In genomic region chrX:103922436-103922835, GRCm38 (mm10) we compare ENCODE assay signal across 28 mouse cellular contexts. TPM values are rescaled to one million over a fixed set of nuclear protein-coding genes. Genes with fewer than 3 reads are reported as not detected.
A peak's percentile ranks its signal among the peaks of the same experiment; 100 is the strongest.
DNase-seq lines count a peak whose midpoint lies in the region; ATAC-seq and TF ChIP-seq lines count a peak whose summit lies in the region.
"Had no signal": no experiment of that assay in that cellular context is flagged by ENCODE, and none has a peak within 500 bp of the region (broad histone marks: within the 10 kb centered on the region; RNA-seq: fewer than 3 reads in every experiment).

No protein-coding gene starts in this region.

- no peaks in the 10 kb centered on the region for H3K9me3 ChIP-seq in limb, embryonic 14.5 days (ENCODE audit: control insufficient read depth, low read length)
- no peaks in the 10 kb centered on the region for H3K9me3 ChIP-seq in forebrain, embryonic 16.5 days (ENCODE audit: control insufficient read depth, low read length)
- H3K9me3 ChIP-seq: embryonic facial prominence, embryonic 13.5 days; forebrain, embryonic 15.5 days; hindbrain, embryonic 10.5 days; intestine, embryonic 15.5 days; midbrain, embryonic 15.5 days; neural tube, embryonic 13.5 days had no signal

- H3K9ac ChIP-seq in limb, embryonic 14.5 days (ENCODE audit: low read depth, low read length, severe bottlenecking), result no peak overlapping the region
- H3K9ac ChIP-seq in forebrain, embryonic 16.5 days (replicated peaks; ENCODE audit: low read depth, low read length), result no peak overlapping the region
- H3K9ac ChIP-seq: embryonic facial prominence, embryonic 13.5 days; forebrain, embryonic 15.5 days; intestine, embryonic 15.5 days; liver, postnatal 0 days; midbrain, embryonic 15.5 days; neural tube, embryonic 13.5 days had no signal

- intact Hi-C loops in heart, postnatal 14 days (cut with DNase I), result no loop called here

- no peak overlapping the region for H3K4me2 ChIP-seq in limb, embryonic 14.5 days (replicated peaks; ENCODE audit: low read depth, low read length, severe bottlenecking)
- no peak overlapping the region for H3K4me2 ChIP-seq in forebrain, embryonic 16.5 days (ENCODE audit: low read length)
- H3K4me2 ChIP-seq: embryonic facial prominence, embryonic 13.5 days; forebrain, embryonic 15.5 days; intestine, embryonic 15.5 days; liver, embryonic 11.5 days; midbrain, embryonic 15.5 days; neural tube, embryonic 13.5 days had no signal

- no peak overlapping the region for H3K4me3 ChIP-seq in limb, embryonic 14.5 days (replicated peaks; ENCODE audit: low read length)
- H3K4me3 ChIP-seq in cerebellum, adult 2 months (replicated peaks; ENCODE audit: insufficient read depth, low read depth, low read length), result no peak overlapping the region
- H3K4me3 ChIP-seq in forebrain, embryonic 16.5 days (replicated peaks; ENCODE audit: low read length), result no peak overlapping the region
- H3K4me3 ChIP-seq: embryonic facial prominence, embryonic 13.5 days; forebrain, embryonic 15.5 days; hindbrain, embryonic 10.5 days; intestine, embryonic 15.5 days; layer of hippocampus, adult 2 months; midbrain, embryonic 15.5 days; neural tube, embryonic 13.5 days had no signal

- H3K36me3 ChIP-seq in limb, embryonic 14.5 days (ENCODE audit: control insufficient read depth, insufficient read depth, low read length), result no peaks in the 10 kb centered on the region
- H3K36me3 ChIP-seq in forebrain, embryonic 16.5 days (ENCODE audit: control insufficient read depth, insufficient read depth), result no peaks in the 10 kb centered on the region
- H3K36me3 ChIP-seq: embryonic facial prominence, embryonic 13.5 days; forebrain, embryonic 15.5 days; hindbrain, embryonic 10.5 days; intestine, embryonic 15.5 days; midbrain, embryonic 15.5 days; neural tube, embryonic 13.5 days had no signal

- no peaks in the 10 kb centered on the region for H3K27me3 ChIP-seq in limb, embryonic 14.5 days (ENCODE audit: control insufficient read depth, insufficient read depth, low read length)
- no peaks in the 10 kb centered on the region for H3K27me3 ChIP-seq in cerebellum, adult 2 months (ENCODE audit: control insufficient read depth, insufficient read depth, low read length)
- H3K27me3 ChIP-seq in forebrain, embryonic 16.5 days (replicated peaks; ENCODE audit: control insufficient read depth, insufficient read depth, low read length), result peaks cover 9% of the 10 kb centered on the region; the same call in 1 of the 2 replicates
- H3K27me3 ChIP-seq: forebrain, embryonic 15.5 days had no signal

- H3K27ac ChIP-seq in limb, embryonic 14.5 days (replicated peaks; ENCODE audit: low read depth, low read length), result no peak overlapping the region
- H3K27ac ChIP-seq in cerebellum, adult 2 months (ENCODE audit: insufficient read depth, low read length), result no peak overlapping the region
- H3K27ac ChIP-seq in forebrain, embryonic 16.5 days (ENCODE audit: low read length), result no peak overlapping the region
- H3K27ac ChIP-seq: embryonic facial prominence, embryonic 13.5 days; forebrain, embryonic 15.5 days; hindbrain, embryonic 10.5 days; intestine, embryonic 15.5 days; layer of hippocampus, adult 2 months; macrophage; midbrain, embryonic 15.5 days; neural tube, embryonic 13.5 days had no signal

- DNase-seq in heart, postnatal 14 days, result peak; percentile 4 to 10
- DNase-seq in heart, adult 8-10 months (ENCODE audit: low spot score), result no peak
- peak; percentile 4 for DNase-seq in embryo, embryonic 11 days
- DNase-seq in fat pad, adult 2 months (ENCODE audit: extremely low read depth, low read depth, low spot score), result peak; percentile 14
- DNase-seq in limb, embryonic 14.5 days (ENCODE audit: low spot score), result peak; percentile 23
- no peak for DNase-seq in cerebellum, adult 2 months
- DNase-seq: adrenal gland, adult 8-10 months; cerebellum, adult 8-10 months; cerebellum, postnatal 36 days; kidney, adult 8-10 months; kidney, postnatal 10 days; liver, postnatal 0 days; retina, postnatal 1 day; thymus, adult 18-20 months; thymus, postnatal 36 days had no signal

- ATAC-seq in limb, embryonic 14.5 days (ENCODE audit: low FRiP score, low read depth), result peak; percentile 75
- no peak for ATAC-seq in forebrain, embryonic 16.5 days
- ATAC-seq: activated CD4-positive, CD25-positive, alpha-beta regulatory T cell, adult 4 months; forebrain, embryonic 15.5 days; hindbrain, embryonic 16.5 days; intestine, embryonic 15.5 days; liver, postnatal 0 days; lung, postnatal 0 days; midbrain, embryonic 15.5 days had no signal

- TF ChIP-seq CTCF in cerebellum, adult 2 months (IDR thresholded peaks at IDR 0.05; ENCODE audit: borderline replicate concordance, insufficient read depth, low read depth, low read length), result no peak

- WGBS in limb, embryonic 14.5 days, result 26% methylated on average over 2 of the region's 2 CpGs
- 19% methylated on average over 2 of the region's 2 CpGs for WGBS in cerebellum, adult 2 months
- WGBS in forebrain, embryonic 16.5 days, result 59% methylated on average over 2 of the region's 2 CpGs

- TF ChIP-seq POLR2A in limb, embryonic 14.5 days (IDR thresholded peaks at IDR 0.05; ENCODE audit: borderline replicate concordance, extremely low read depth, insufficient read depth, insufficient read length), result no peak
- no peak for TF ChIP-seq POLR2A in cerebellum, adult 2 months (IDR thresholded peaks at IDR 0.05; ENCODE audit: borderline replicate concordance, insufficient read depth, low read length)

- H3K4me1 ChIP-seq in limb, embryonic 14.5 days (ENCODE audit: control insufficient read depth, insufficient read depth, low read length), result no peaks in the 10 kb centered on the region
- no peaks in the 10 kb centered on the region for H3K4me1 ChIP-seq in cerebellum, adult 2 months (ENCODE audit: control insufficient read depth, insufficient read depth, low read length)
- no peaks in the 10 kb centered on the region for H3K4me1 ChIP-seq in forebrain, embryonic 16.5 days (replicated peaks; ENCODE audit: control insufficient read depth, insufficient read depth, low read length)
- H3K4me1 ChIP-seq: embryonic facial prominence, embryonic 13.5 days; forebrain, embryonic 15.5 days; hindbrain, embryonic 10.5 days; intestine, embryonic 15.5 days; midbrain, embryonic 15.5 days; neural tube, embryonic 13.5 days had no signal

RNA-seq across cellular contexts. Expression of gene Rlim, which starts 58.6 kb away (rescaled TPM):
- 10 to 100 TPM; 26.2 to 28.1 TPM for total RNA-seq in heart, postnatal 14 days (2021)
- 10 to 100 TPM; 24.2 to 25.8 (median 25.1) TPM for total RNA-seq in heart, adult 8-10 months (2022)
- 19.3 and 21.5 TPM in 2 replicates for polyA plus RNA-seq in limb, embryonic 14.5 days (2012; rRNA removed)
- polyA plus RNA-seq in limb, embryonic 14.5 days (2014; fragmentation: Nextera tagmentation; extraction: Ambion mirVana), result 32.6 and 34.7 TPM in 2 replicates
- polyA plus RNA-seq in cerebellum, adult 2 months (2012; rRNA removed), result 20.1 and 20.7 TPM in 2 replicates
- polyA plus RNA-seq in forebrain, embryonic 16.5 days (2015; fragmentation: Nextera tagmentation; extraction: Ambion mirVana), result 36.6 and 38.9 TPM in 2 replicates

Comparison
In these comparisons a context has a peak if more than half of its experiments do, and no peak if none do; other contexts are left out.
1. DNase-seq: peak in heart, postnatal 14 days (2 of 2), embryo, embryonic 11 days (single experiment), fat pad, adult 2 months (single experiment) and limb, embryonic 14.5 days (single experiment); none in heart, adult 8-10 months (single experiment) and cerebellum, adult 2 months (0 of 2).